Mouse (Mus musculus) neural tube, embryonic 11.5 days (tissue): ENCODE results near the gene Klhl7. TPM values are rescaled to one million over a fixed set of nuclear protein-coding genes. Genes with fewer than 3 reads are reported as not detected.

Experiments
- ATAC-seq: fragments of 200-750 bp; cut with Nextera tagmentation; 2 replicates; pipeline ENCODE4 v1.8.0; 2017; ENCODE audit warnings: moderate number of reproducible peaks, mild to moderate bottlenecking, moderate TSS enrichment, moderate library complexity; ENCODE audit not compliant: insufficient read depth, low FRiP score, low TSS enrichment
- DNase-seq: peaks from one replicate; pipeline ENCODE4 v3.0.0-alpha.2; 2015; ENCODE audit warnings: low spot score
- H3K27ac ChIP-seq: fragments of 300-500 bp; sonication (generic); 2 replicates; pipeline ENCODE4 v1.5.1; 2014; ENCODE audit warnings: low read depth, mild to moderate bottlenecking, low read length
- H3K27me3 ChIP-seq: fragments of 300-500 bp; sonication (generic); 2 replicates; pipeline ENCODE4 v1.6.1; 2014; ENCODE audit warnings: mild to moderate bottlenecking, low read length, mixed read lengths; ENCODE audit not compliant: control insufficient read depth, insufficient read depth
- H3K36me3 ChIP-seq: fragments of 300-500 bp; sonication (generic); 2 replicates; pipeline ENCODE4 v1.6.1; 2014; ENCODE audit warnings: mild to moderate bottlenecking, low read length, moderate library complexity, mixed read lengths; ENCODE audit not compliant: control insufficient read depth, insufficient read depth
- H3K4me1 ChIP-seq: fragments of 300-500 bp; sonication (generic); 2 replicates; pipeline ENCODE4 v1.6.1; 2014; ENCODE audit warnings: low read length, mixed read lengths; ENCODE audit not compliant: control insufficient read depth, insufficient read depth
- H3K4me2 ChIP-seq: fragments of 300-500 bp; sonication (generic); 2 replicates; pipeline ENCODE4 v1.6.1; 2014; ENCODE audit warnings: low read depth, mild to moderate bottlenecking, moderate library complexity
- H3K4me3 ChIP-seq: fragments of 300-500 bp; sonication (generic); 2 replicates; pipeline ENCODE4 v1.5.1; 2014; ENCODE audit warnings: low read depth, low read length
- H3K9ac ChIP-seq: fragments of 300-500 bp; sonication (generic); 2 replicates; pipeline ENCODE4 v1.6.1; 2014; ENCODE audit warnings: mild to moderate bottlenecking, low read length
- H3K9me3 ChIP-seq: fragments of 300-500 bp; sonication (generic); 2 replicates; pipeline ENCODE4 v1.6.1; 2016; ENCODE audit warnings: low read length; ENCODE audit not compliant: control insufficient read depth
- WGBS: fragments of 180-500 bp; shearing (Covaris S2); extraction: QIAGEN DNeasy Blood & Tissue Kit; methylation state at CpG from one replicate; pipeline ENCODE4 v1.1.7; 2014; 5-methylcytosine and 5-hydroxymethylcytosine counted together
- polyA plus RNA-seq: library from polyadenylated mRNA; unstranded; fragments of >200 nt; fragmentation: Nextera tagmentation; extraction: Ambion mirVana; gene quantifications from 2 replicates; pipeline ENCODE4 v1.2.1, GENCODE M21; 2014

Gene Klhl7
- polyA plus RNA-seq, 1 experiment from 2014 or later = 98.1 TPM

GRCm38 (mm10) chr5:24207965-24208364 lies 107.6 kb downstream of the Klhl7 start:
- Histone ChIP-seq H3K9me3 (no peaks in the 10 kb centered on the region), H3K27me3 (no peaks in the 10 kb centered on the region), H3K4me2 (no peak overlapping the region), H3K27ac (no peak overlapping the region), H3K4me3 (no peak overlapping the region), H3K9ac (no peak overlapping the region), H3K36me3 (no peaks in the 10 kb centered on the region), H3K4me1 (no peaks in the 10 kb centered on the region)
- ATAC-seq (no peak), DNase-seq (no peak)
- WGBS = 73% methylated on average over 10 of the region's 10 CpGs

- no peaks in the 10 kb centered on the region for H3K27me3 ChIP-seq
- DNase-seq = no peak
- H3K4me2 ChIP-seq = no peak overlapping the region
- no peak overlapping the region for H3K9ac ChIP-seq
- H3K4me3 ChIP-seq = no peak overlapping the region
- no peaks in the 10 kb centered on the region for H3K36me3 ChIP-seq
- H3K9me3 ChIP-seq = no peaks in the 10 kb centered on the region
- H3K27ac ChIP-seq = no peak overlapping the region
- no peak for ATAC-seq
- H3K4me1 ChIP-seq = no peaks in the 10 kb centered on the region
- 87% methylated on average over 5 of the region's 5 CpGs for WGBS
Observed at GRCm38 (mm10) chr5:24208505-24208904, 108.1 kb downstream of the Klhl7 start.

Other genes with a start within 250 kb of the Klhl7 start
- gene Fam126a, start 69.9 kb upstream of the Klhl7 start, polyA plus RNA-seq = 47.7 and 48.0 TPM in 2 replicates
- gene Nupl2, start 64.4 kb downstream of the Klhl7 start, polyA plus RNA-seq = 19.4 and 20.3 TPM in 2 replicates